8 mouse cellular contexts compared by ENCODE assay signal in the genomic region with DNA sequence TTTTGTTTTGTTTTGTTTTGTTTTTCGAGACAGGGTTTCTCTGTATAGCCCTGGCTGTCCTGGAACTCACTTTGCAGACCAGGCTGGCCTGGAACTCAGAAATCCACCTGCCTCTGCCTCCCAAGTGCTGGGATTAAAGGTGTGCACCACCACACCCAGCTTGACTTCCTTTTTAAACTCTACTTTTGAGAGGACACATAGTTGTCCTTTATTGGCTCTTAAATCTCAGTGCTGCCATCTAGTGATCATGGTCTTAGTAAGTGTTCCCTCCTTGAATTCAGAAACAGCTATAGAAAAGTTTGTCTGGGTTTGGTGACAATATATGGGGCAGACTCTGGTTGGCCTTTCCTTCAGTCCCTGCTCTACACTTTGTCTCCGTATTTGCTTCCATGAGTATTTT.
A peak's percentile ranks its signal among the peaks of the same experiment; 100 is the strongest.
DNase-seq lines count a peak whose midpoint lies in the region; ATAC-seq and TF ChIP-seq lines count a peak whose summit lies in the region.
"Not testable (repeated sequence)": the region's sequence is repeated elsewhere in the genome, so short reads cannot be mapped to it uniquely, and the experiment has no call there.

No protein-coding gene starts in this region.

- TF ChIP-seq EP300 in heart, adult 2 months (IDR thresholded peaks at IDR 0.05; ENCODE audit: insufficient read depth, low read depth, low read length) = not testable (repeated sequence)

- not testable (repeated sequence) for H3K79me2 ChIP-seq in heart, adult 2 months (replicated peaks; ENCODE audit: control insufficient read depth, insufficient read depth, low read length)

- H3K27me3 ChIP-seq in G1E (ENCODE audit: insufficient read depth, low read length); heart, adult 2 months (ENCODE audit: control insufficient read depth, insufficient read depth, low read length); liver, embryonic 13.5 days: not testable (repeated sequence)

- TF ChIP-seq POLR2A in brain, embryonic 14.5 days (IDR thresholded peaks at IDR 0.05; ENCODE audit: borderline replicate concordance, extremely low read depth, insufficient read depth, insufficient read length, poor library complexity, severe bottlenecking); heart, adult 2 months (IDR thresholded peaks at IDR 0.05; ENCODE audit: insufficient read depth, low read depth, low read length): not testable (repeated sequence)

- not testable (repeated sequence) for H3K9ac ChIP-seq in heart, adult 2 months (ENCODE audit: low read depth, low read length); liver, embryonic 13.5 days

- peaks cover 66% of the 10 kb centered on the region for H3K36me3 ChIP-seq in G1E (replicated peaks)
- H3K36me3 ChIP-seq in heart, adult 2 months (ENCODE audit: control insufficient read depth, insufficient read depth, low read length) = not testable (repeated sequence)
- H3K36me3 ChIP-seq in liver, embryonic 13.5 days = peaks cover 47% of the 10 kb centered on the region

- not testable (repeated sequence) for TF ChIP-seq CTCF in G1E (IDR thresholded peaks at IDR 0.05; ENCODE audit: low read depth, low read length); brain, embryonic 14.5 days (IDR thresholded peaks at IDR 0.05; ENCODE audit: borderline replicate concordance, extremely low read depth, insufficient read depth, insufficient read length)
- TF ChIP-seq CTCF in heart, adult 2 months (IDR thresholded peaks at IDR 0.05) = peak; percentile 75

- not testable (repeated sequence) for ATAC-seq in G1E (ENCODE audit: extremely low read depth, insufficient number of reproducible peaks, low FRiP score, poor library complexity, severe bottlenecking); liver, embryonic 13.5 days (ENCODE audit: low read depth)

- WGBS in heart, adult 2 months = 67% methylated on average over 2 of the region's 2 CpGs
- WGBS in liver, embryonic 13.5 days (ENCODE audit: insufficient replicate concordance) = 52% methylated on average over 2 of the region's 2 CpGs

- not testable (repeated sequence) for H3K4me1 ChIP-seq in G1E (ENCODE audit: insufficient read depth, low read depth, low read length); heart, adult 2 months (ENCODE audit: control insufficient read depth, insufficient read depth, low read length); liver, embryonic 13.5 days (replicated peaks)

- not testable (repeated sequence) for H3K27ac ChIP-seq in heart, adult 2 months; liver, embryonic 13.5 days

- H3K4me2 ChIP-seq in liver, embryonic 13.5 days = not testable (repeated sequence)

- peak; percentile 7 for DNase-seq in G1E (ENCODE audit: low spot score)
- peak; percentile 89 for DNase-seq in brain, embryonic 14.5 days (ENCODE audit: low read depth)
- DNase-seq in embryo, embryonic 11.5 days (ENCODE audit: low read depth, low spot score) = peak; percentile 52
- DNase-seq in heart, adult 2 months = peak; percentile 4 to 34
- peak; percentile 2 to 33 for DNase-seq in kidney, adult 8-10 months
- DNase-seq in liver, embryonic 13.5 days = peak; percentile 6
- DNase-seq in naive thymus-derived CD4-positive, alpha-beta T cell, adult 2 months (ENCODE audit: low read depth) = peak; percentile 89
- DNase-seq in urinary bladder, postnatal 25 days (ENCODE audit: low spot score) = peak; percentile 9

- intact Hi-C loops in heart, adult 2 months (cut with DNase I) = loop anchor here (1.0 to 2.0 kb wide), 2 partner anchors 50 to 119 kb away; partner anchors contain the start of genes Gm20390 and Nme1

- not testable (repeated sequence) for H3K9me3 ChIP-seq in G1E (replicated peaks); liver, embryonic 13.5 days (replicated peaks)

- not testable (repeated sequence) for H3K4me3 ChIP-seq in G1E (ENCODE audit: low read depth, low read length); heart, adult 2 months; liver, embryonic 13.5 days (replicated peaks)

Comparison
In these comparisons a context has a peak if more than half of its experiments do, and no peak if none do; other contexts are left out.
1. DNase-seq: peak in every context shown above with its lines; median percentile 89 in brain, embryonic 14.5 days; 89 in naive thymus-derived CD4-positive, alpha-beta T cell, adult 2 months; 52 in embryo, embryonic 11.5 days; 19 in heart, adult 2 months; 18 in kidney, adult 8-10 months; 9 in urinary bladder, postnatal 25 days; 7 in G1E; 6 in liver, embryonic 13.5 days.